Mouse (Mus musculus) urinary bladder, postnatal 4 days (tissue): Measurements from ENCODE around the gene Cflar.
"Not testable (repeated sequence)": the region's sequence is repeated elsewhere in the genome, so short reads cannot be mapped to it uniquely, and the experiment has no call there.

ENCODE experiments used
- DNase-seq, 2 experiments: peaks; one replicate each; pipeline ENCODE4 v3.0.0; 2021 to 2022; ENCODE audit warnings: low spot score in 2 of 2

The Cflar gene

DNA sequence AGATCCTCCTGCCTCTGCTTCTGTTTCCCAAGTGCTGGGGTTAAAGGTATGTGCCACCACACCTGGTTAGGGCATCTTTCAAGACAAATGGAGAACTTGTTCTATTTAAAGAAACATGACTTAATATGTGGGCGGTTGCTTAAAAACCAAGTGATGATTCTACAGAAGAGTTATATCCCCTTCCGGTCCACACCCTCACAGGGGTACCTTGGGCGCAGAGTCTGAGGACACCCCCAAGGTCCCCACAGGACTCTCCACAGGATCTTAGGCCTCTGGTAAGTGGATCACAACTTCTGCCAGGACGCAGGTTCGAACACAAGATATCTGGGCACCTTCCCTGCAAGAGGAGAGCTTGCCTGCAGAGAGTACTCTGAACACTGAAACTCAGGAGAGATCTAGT lies 64.1 kb downstream of the Cflar start:
- DNase-seq = no peak

GRCm38 (mm10) chr1:58777583-58777982 lies 66.3 kb downstream of the Cflar start:
- DNase-seq = no peak

DNA sequence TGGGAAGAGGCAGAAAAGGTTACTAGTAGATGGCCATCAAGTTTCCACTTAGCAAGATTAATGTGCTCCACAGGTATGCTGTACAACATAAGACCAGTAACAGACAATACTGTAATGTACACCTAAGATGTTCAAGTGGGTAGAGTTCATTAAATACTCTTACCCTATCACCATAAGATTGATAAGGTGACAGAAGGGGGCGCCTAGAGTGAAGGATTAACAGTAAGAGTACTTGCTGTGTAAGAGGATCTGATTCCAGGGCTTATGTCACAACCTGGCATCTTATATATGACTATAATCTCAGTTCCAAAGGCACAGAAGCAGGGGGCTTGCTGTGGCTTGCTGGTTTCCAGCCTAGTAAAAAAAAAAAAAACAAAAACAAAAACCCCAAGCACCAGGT lies 66.9 kb downstream of the Cflar start:
- no peak for DNase-seq

GRCm38 (mm10) chr1:58786276-58786675 lies 75.0 kb downstream of the Cflar start:
- no peak for DNase-seq

- no peak for DNase-seq
Measured at GRCm38 (mm10) chr1:58788410-58788809, 77.1 kb downstream of the Cflar start.

DNA sequence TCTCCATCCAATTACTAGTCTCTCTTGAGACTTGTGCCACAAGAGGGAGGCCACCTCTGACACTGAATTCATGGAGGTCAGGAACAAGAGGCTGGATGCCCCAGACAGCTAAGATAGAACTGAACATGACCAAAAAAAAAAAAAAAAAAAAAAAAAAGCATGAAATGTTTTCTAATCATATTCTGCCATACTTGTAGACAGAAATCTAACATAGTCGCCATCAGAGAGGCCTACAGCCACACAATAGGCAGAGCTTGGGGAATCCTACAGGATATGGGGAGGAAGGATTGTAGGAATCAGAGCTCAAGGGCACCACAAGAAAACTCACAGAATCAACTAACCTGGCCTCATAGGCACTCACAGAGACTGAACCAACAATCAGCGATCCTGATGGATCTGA lies 83.4 kb downstream of the Cflar start:
- DNase-seq = no peak

GRCm38 (mm10) chr1:58795291-58796058 lies 84.2 kb downstream of the Cflar start, which contains the start of gene Casp8:
TSS of gene Casp8 (plus strand) at chr1:58795374.
- peak in 1 of 2 experiments; percentile 47 for DNase-seq

- DNase-seq = no peak
Measured at GRCm38 (mm10) chr1:58796059-58796363, 84.7 kb downstream of the Cflar start.

DNA sequence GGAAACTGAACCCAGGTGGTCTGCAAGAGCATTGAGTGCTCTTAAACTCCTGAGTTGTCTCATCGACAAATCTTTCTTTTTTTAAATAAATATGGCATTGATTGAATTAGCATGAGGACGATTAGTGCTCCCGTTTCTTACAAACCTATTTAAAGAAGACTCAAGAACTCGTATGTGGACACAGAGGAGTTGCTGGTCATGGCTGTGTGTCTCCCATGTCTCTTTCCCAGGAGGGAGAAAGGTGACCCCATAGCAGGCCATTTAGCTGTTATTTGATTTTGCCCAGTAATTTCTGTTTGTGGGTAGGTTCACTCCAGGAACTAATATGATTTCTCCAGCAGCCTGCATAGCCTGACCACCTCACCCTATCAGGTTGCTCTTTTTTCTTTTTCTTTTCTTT lies 85.5 kb downstream of the Cflar start:
- DNase-seq = no peak

- no peak for DNase-seq
Measured at GRCm38 (mm10) chr1:58797370-58797769, 86.1 kb downstream of the Cflar start.

GRCm38 (mm10) chr1:58798911-58799310 lies 87.6 kb downstream of the Cflar start:
- no peak for DNase-seq

- not testable (repeated sequence) for DNase-seq
Measured at GRCm38 (mm10) chr1:58800644-58801043, 89.3 kb downstream of the Cflar start.

DNA sequence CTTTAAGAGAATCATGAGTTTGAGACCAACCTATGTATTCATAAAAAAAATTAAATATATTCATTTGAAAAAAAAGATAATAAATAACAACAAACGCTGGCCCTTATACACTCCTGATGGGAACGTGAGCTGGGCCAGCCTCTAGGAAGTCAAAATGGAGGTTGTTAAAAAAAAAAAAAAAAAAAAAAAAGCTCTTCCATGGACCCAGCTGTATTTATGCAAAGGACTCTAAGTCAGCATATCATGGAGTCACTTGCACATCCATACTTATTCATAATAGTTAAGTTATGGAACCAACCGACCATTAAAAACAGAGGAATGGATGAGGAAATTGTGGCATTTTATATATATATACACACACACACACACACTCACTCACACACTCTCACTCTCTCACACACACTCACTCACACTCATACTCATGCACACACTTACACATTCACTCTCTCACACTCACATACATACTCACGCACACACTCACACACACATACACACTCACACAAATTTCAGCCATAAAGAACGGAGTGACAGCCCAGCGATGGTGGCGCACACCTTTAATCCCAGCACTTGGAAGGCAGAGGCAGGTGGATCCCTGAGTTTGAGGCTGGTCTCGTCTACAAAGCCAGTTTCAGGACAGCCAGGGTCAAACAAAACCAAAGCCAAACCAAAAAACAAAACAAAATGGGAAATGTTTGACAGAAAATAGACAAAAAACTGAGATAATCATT lies 90.4 kb downstream of the Cflar start:
- DNase-seq = no peak

DNA sequence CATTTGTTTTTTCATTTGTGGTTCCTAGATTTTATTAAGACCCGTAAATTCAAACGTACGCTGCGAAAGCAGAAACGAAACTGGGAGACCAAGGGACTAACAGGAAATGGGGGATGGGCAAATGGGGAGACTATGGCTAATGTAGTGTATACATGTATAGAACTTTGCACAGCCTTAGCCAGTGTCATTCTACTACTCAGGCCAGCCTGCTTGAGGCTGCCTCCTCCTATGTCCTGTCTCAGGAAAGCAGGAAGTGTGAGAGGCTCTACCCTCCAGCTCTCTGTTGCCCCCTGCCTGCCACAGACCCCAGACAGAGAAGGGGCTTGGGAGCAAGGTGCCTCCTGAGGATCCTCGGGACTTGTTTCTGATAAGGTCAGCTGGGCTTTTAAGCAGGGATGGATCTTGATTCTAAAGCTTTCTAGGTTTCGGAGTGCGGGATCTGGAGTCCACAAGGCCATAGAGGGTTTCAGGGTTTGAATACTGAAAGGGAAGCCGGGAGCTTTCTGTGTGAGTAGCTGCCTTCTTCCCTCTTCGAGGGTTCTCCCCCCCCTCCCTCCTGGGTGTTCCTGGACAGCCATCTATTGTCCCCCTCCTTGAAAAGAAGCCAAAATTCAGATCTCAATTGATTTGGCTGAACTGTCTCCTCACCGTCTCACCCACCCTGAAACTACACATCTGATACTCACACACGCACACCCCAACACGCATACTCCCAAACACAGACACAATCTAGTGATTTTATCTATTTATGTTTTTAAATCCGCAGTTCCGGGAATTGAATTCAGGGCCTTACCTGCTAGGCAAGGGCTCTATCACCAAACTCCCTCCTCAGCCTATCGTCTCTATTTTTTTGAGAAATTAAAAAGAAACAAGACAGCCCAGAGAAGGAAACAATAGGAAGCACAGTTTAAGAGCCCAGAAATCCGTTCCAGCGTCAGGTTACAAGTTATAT lies 91.3 kb downstream of the Cflar start:
- peak in 1 of 2 experiments; percentile 22 for DNase-seq

DNA sequence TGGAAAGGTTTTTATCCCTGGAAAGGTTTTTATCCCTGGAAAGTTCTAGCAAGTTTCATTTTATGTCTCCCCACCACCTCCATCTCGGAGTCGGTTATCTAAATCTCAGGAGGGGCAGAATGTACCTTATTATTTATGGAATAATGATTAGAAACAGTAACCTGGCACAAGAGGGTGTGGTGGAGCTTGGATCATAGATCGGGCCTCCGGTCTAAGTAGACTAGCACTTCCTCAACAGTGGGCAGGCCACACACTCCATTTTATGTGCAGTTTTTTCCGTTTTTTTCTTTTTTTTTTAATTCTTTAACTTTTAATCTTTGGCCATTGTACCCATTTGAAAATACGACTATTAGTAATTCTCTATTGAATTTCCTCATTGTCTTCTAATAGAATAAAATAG lies 92.2 kb downstream of the Cflar start:
- no peak for DNase-seq

GRCm38 (mm10) chr1:58806651-58807050 lies 95.3 kb downstream of the Cflar start:
- no peak for DNase-seq
